ENCODE assay signal across 13 mouse cellular contexts in the genomic region with DNA sequence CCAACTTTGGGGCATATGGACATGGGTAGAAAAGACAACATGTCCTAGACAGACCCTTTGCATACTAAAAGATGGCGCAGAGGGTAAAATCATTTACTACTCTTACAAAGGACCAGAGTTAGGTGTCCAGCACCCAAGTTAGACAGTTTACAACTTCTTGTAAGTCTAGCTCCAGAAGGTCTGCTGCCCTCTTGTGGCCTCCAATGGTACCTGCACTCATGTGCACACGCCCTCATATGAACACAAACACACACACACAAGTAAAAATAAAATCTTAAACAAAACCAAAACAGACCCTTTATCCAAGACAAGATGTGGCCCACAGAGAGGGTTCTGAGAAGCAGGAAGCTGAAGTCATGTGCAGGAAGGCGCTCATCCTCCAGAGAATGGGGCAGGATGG. TPM values are rescaled to one million over a fixed set of nuclear protein-coding genes. Genes with fewer than 3 reads are reported as not detected.
DNase-seq lines count a peak whose midpoint lies in the region; ATAC-seq and TF ChIP-seq lines count a peak whose summit lies in the region.
"Had no signal": no experiment of that assay in that cellular context is flagged by ENCODE, and none has a peak within 500 bp of the region (broad histone marks: within the 10 kb centered on the region; RNA-seq: fewer than 3 reads in every experiment).

No protein-coding gene starts in this region.

- no peak for DNase-seq in kidney, adult 2 months
- no peak for DNase-seq in testis, postnatal 10 days (ENCODE audit: low spot score)
- peak; percentile 38 for DNase-seq in NIH3T3 (ENCODE audit: low read depth)
- DNase-seq in adrenal gland, postnatal 10 days: no peak
- no peak for DNase-seq in cerebellum, adult 18-20 months
- DNase-seq: adrenal gland, adult 2 months; kidney, postnatal 14 days; thymus, postnatal 25 days had no signal

- H3K36me3 ChIP-seq in kidney, adult 2 months (ENCODE audit: control insufficient read depth, insufficient read depth, low read length): no peaks in the 10 kb centered on the region
- H3K36me3 ChIP-seq in kidney, embryonic 14.5 days (ENCODE audit: control insufficient read depth, insufficient read depth, low read length): no peaks in the 10 kb centered on the region
- no peaks in the 10 kb centered on the region for H3K36me3 ChIP-seq in testis, adult 2 months (ENCODE audit: control insufficient read depth, insufficient read depth, low read length)
- H3K36me3 ChIP-seq: heart, embryonic 10.5 days had no signal

- TF ChIP-seq CTCF in kidney, adult 2 months (conservative IDR thresholded peaks at IDR 0.05; ENCODE audit: insufficient read depth, insufficient read length, low read depth, low read length): peak; percentile 30; the same call in 1 of the 2 replicates
- TF ChIP-seq CTCF in testis, adult 2 months (IDR thresholded peaks at IDR 0.05; ENCODE audit: control insufficient read depth, insufficient read depth, insufficient replicate concordance, low read depth, low read length): peak; percentile 55; the same call in 1 of the 2 replicates

- ATAC-seq in kidney, embryonic 14.5 days (ENCODE audit: low FRiP score, low TSS enrichment): no peak

- H3K27ac ChIP-seq in kidney, adult 2 months (ENCODE audit: insufficient read depth, low read depth, low read length): no peak overlapping the region
- no peak overlapping the region for H3K27ac ChIP-seq in kidney, embryonic 14.5 days (ENCODE audit: low read depth, low read length)
- H3K27ac ChIP-seq in testis, adult 2 months (ENCODE audit: control insufficient read depth, insufficient read depth, low read depth, low read length): no peak overlapping the region
- H3K27ac ChIP-seq: heart, embryonic 10.5 days; hindbrain, embryonic 14.5 days; liver, embryonic 15.5 days had no signal

- no peak overlapping the region for H3K9ac ChIP-seq in kidney, embryonic 14.5 days (ENCODE audit: low read depth, low read length)
- H3K9ac ChIP-seq: hindbrain, embryonic 14.5 days; liver, embryonic 15.5 days had no signal

- WGBS in kidney, adult 2 months: over 99% methylated on average over 3 of the region's 3 CpGs
- 88% methylated on average over 3 of the region's 3 CpGs for WGBS in kidney, embryonic 14.5 days

- no peak for TF ChIP-seq POLR2A in kidney, adult 2 months (IDR thresholded peaks at IDR 0.05; ENCODE audit: low read depth, low read length)
- TF ChIP-seq POLR2A in testis, adult 2 months (IDR thresholded peaks at IDR 0.05; ENCODE audit: control insufficient read depth, low read depth, low read length): no peak

- H3K4me1 ChIP-seq in kidney, adult 2 months (ENCODE audit: control insufficient read depth, insufficient read depth, low read length): peaks cover 7% of the 10 kb centered on the region
- peaks cover 13% of the 10 kb centered on the region; the same call in 1 of the 2 replicates for H3K4me1 ChIP-seq in kidney, embryonic 14.5 days (ENCODE audit: control insufficient read depth, insufficient read depth, low read length)
- peaks cover 17% of the 10 kb centered on the region for H3K4me1 ChIP-seq in testis, adult 2 months (ENCODE audit: control insufficient read depth, insufficient read depth, low read length)

- no peak overlapping the region for H3K4me2 ChIP-seq in kidney, embryonic 14.5 days (replicated peaks; ENCODE audit: low read depth, low read length)
- H3K4me2 ChIP-seq: hindbrain, embryonic 14.5 days; liver, embryonic 15.5 days had no signal

- no peak overlapping the region for H3K4me3 ChIP-seq in kidney, adult 2 months (ENCODE audit: insufficient read depth, low read depth, low read length)
- no peak overlapping the region for H3K4me3 ChIP-seq in kidney, embryonic 14.5 days (ENCODE audit: low read length)
- no peak overlapping the region for H3K4me3 ChIP-seq in testis, adult 2 months (ENCODE audit: control insufficient read depth, low read depth, low read length)
- H3K4me3 ChIP-seq: heart, embryonic 10.5 days; liver, embryonic 15.5 days had no signal

- H3K27me3 ChIP-seq in kidney, adult 2 months (replicated peaks; ENCODE audit: control insufficient read depth, insufficient read depth, low read length): no peaks in the 10 kb centered on the region
- H3K27me3 ChIP-seq in kidney, embryonic 14.5 days (ENCODE audit: control insufficient read depth, insufficient read depth, low read length): no peaks in the 10 kb centered on the region
- H3K27me3 ChIP-seq in testis, adult 2 months (ENCODE audit: control insufficient read depth, insufficient read depth, low read length): no peaks in the 10 kb centered on the region
- H3K27me3 ChIP-seq: liver, embryonic 15.5 days had no signal

- H3K9me3 ChIP-seq in kidney, embryonic 14.5 days (ENCODE audit: control insufficient read depth, low read length): no peaks in the 10 kb centered on the region
- H3K9me3 ChIP-seq: liver, embryonic 15.5 days had no signal

RNA-seq across cellular contexts. Expression of gene Orai2, which starts 2.4 kb away (rescaled TPM):
- polyA plus RNA-seq in kidney, adult 2 months (2012; rRNA removed): 9.7 and 12.7 TPM in 2 replicates
- polyA plus RNA-seq in kidney, embryonic 14.5 days (2014; fragmentation: Nextera tagmentation; extraction: Ambion mirVana): 5.6 and 6.6 TPM in 2 replicates
- polyA plus RNA-seq in testis, adult 2 months (2012; rRNA removed): 6.5 and 9.2 TPM in 2 replicates
- total RNA-seq in adrenal gland, postnatal 10 days (2021): 1 to 10 TPM; 5.1 to 6.6 TPM

RNA-seq across cellular contexts. Expression of gene Prkrip1, which starts 30.7 kb away (rescaled TPM):
- polyA plus RNA-seq in kidney, adult 2 months (2012; rRNA removed): 9.0 and 14.1 TPM in 2 replicates
- polyA plus RNA-seq in kidney, embryonic 14.5 days (2014; fragmentation: Nextera tagmentation; extraction: Ambion mirVana): 57.5 and 64.5 TPM in 2 replicates
- 26.0 and 27.9 TPM in 2 replicates for polyA plus RNA-seq in testis, adult 2 months (2012; rRNA removed)
- 10 to 100 TPM; 30.0 to 33.2 TPM for total RNA-seq in adrenal gland, postnatal 10 days (2021)

RNA-seq across cellular contexts. Expression of gene Alkbh4, which starts 32.1 kb away (rescaled TPM):
- 11.1 and 11.8 TPM in 2 replicates for polyA plus RNA-seq in kidney, adult 2 months (2012; rRNA removed)
- 12.5 and 16.0 TPM in 2 replicates for polyA plus RNA-seq in kidney, embryonic 14.5 days (2014; fragmentation: Nextera tagmentation; extraction: Ambion mirVana)
- 22.0 and 23.0 TPM in 2 replicates for polyA plus RNA-seq in testis, adult 2 months (2012; rRNA removed)
- total RNA-seq in adrenal gland, postnatal 10 days (2021): 1 to 10 TPM; 5.6 to 9.2 TPM

RNA-seq across cellular contexts. Expression of gene Lrwd1, which starts 32.2 kb away (rescaled TPM):
- 18.4 and 19.9 TPM in 2 replicates for polyA plus RNA-seq in kidney, adult 2 months (2012; rRNA removed)
- polyA plus RNA-seq in kidney, embryonic 14.5 days (2014; fragmentation: Nextera tagmentation; extraction: Ambion mirVana): 32.2 and 40.0 TPM in 2 replicates
- 271 and 311 TPM in 2 replicates for polyA plus RNA-seq in testis, adult 2 months (2012; rRNA removed)
- 10 to 100 TPM in 1 of 2 experiments, 1 to 10 TPM in 1; 8.6 to 11.9 TPM for total RNA-seq in adrenal gland, postnatal 10 days (2021)

RNA-seq across cellular contexts. Expression of gene Polr2j, which starts 51.6 kb away (rescaled TPM):
- 88.9 and 103 TPM in 2 replicates for polyA plus RNA-seq in kidney, adult 2 months (2012; rRNA removed)
- polyA plus RNA-seq in kidney, embryonic 14.5 days (2014; fragmentation: Nextera tagmentation; extraction: Ambion mirVana): 270 and 326 TPM in 2 replicates
- polyA plus RNA-seq in testis, adult 2 months (2012; rRNA removed): 31.4 and 35.3 TPM in 2 replicates
- total RNA-seq in adrenal gland, postnatal 10 days (2021): 10 to 100 TPM; 84.1 to 89.4 TPM
